Mouse (Mus musculus) spleen, postnatal 10 days (tissue): ENCODE results near the gene Man1c1.

Experiments used
- DNase-seq, 2 experiments: peaks; one replicate each; pipeline ENCODE4 v3.0.0; 2021 to 2022; ENCODE audit warnings: low spot score in 2 of 2

The Man1c1 gene

DNA sequence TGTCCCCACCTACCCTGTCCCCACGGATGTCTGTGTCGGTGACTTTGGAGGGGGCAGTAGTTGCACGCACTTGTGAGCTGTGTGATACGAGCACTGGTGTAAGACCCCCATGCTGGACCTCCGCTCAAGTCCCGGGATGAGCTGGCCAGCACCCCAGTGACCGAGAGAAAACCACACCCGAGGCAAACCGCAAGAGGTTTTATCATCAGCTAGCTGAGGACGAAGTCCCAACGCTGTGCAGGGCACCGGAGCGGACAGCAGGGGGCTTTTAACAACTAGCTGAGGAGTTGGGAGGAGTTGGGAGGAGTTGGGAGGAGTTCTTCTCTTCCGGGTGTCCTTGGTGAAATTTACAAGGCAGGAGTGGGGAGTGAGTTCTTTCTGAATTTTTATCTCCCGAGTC lies 191.3 kb downstream of the Man1c1 start:
- DNase-seq, result peak; percentile 57 to 83

- no peak for DNase-seq
Observed at GRCm38 (mm10) chr4:134511730-134512129, 192.4 kb downstream of the Man1c1 start.
